ENCODE assay signal across 8 mouse cellular contexts in the genomic region with DNA sequence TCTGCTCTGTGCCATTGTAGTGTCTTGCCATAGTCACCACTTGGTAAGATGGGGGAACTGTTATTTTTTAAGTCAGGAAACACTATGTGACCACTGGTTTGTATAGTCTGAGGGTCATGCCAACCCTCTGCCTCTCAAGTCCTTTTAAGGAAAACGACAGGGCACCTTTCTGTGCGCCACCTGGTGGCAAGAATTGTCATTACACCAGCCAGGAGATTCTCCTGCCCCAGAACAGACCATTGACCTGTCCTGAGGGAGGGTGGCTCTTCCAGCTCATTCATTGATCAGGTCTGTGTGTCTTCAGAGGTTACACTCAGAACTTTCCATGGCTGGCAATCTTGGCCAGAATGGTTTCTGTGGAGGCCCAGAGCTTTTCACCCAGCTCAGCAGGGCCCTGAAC.
A peak's percentile ranks its signal among the peaks of the same experiment; 100 is the strongest.
DNase-seq lines count a peak whose midpoint lies in the region; ATAC-seq and TF ChIP-seq lines count a peak whose summit lies in the region.

No protein-coding gene starts in this region.

- intact Hi-C loops in gastrocnemius, postnatal 36 days (cut with DNase I): loop anchor here (2.0 to 10.0 kb wide), 2 partner anchors 222 to 298 kb away; partner anchors contain the start of gene Fam209

- no peaks in the 10 kb centered on the region for H3K27me3 ChIP-seq in testis, adult 2 months (ENCODE audit: control insufficient read depth, insufficient read depth, low read length)

- no peak for TF ChIP-seq POLR2A in testis, adult 2 months (IDR thresholded peaks at IDR 0.05; ENCODE audit: control insufficient read depth, low read depth, low read length)

- no peak overlapping the region for H3K27ac ChIP-seq in testis, adult 2 months (ENCODE audit: control insufficient read depth, insufficient read depth, low read depth, low read length)

- no peaks in the 10 kb centered on the region for H3K36me3 ChIP-seq in testis, adult 2 months (ENCODE audit: control insufficient read depth, insufficient read depth, low read length)

- H3K4me3 ChIP-seq in testis, adult 2 months (ENCODE audit: control insufficient read depth, low read depth, low read length): no peak overlapping the region

- H3K4me1 ChIP-seq in testis, adult 2 months (ENCODE audit: control insufficient read depth, insufficient read depth, low read length): peaks cover 14% of the 10 kb centered on the region

- peak; percentile 60 for DNase-seq in CD4-positive, CD25-positive, alpha-beta regulatory T cell, adult 2 months (ENCODE audit: low read depth, low spot score)
- peak; percentile 29 for DNase-seq in Muller cell, postnatal 12 days (ENCODE audit: inconsistent ontology term)
- DNase-seq in cerebellum, postnatal 36 days: peak; percentile 43 to 49
- DNase-seq in gastrocnemius, postnatal 36 days: peak; percentile 30 to 41
- peak; percentile 54 to 88 for DNase-seq in layer of hippocampus, postnatal 25 days (ENCODE audit: extremely low spot score in 1 of 2, low spot score in 1 of 2)
- DNase-seq in mesoderm, embryonic 11.5 days (ENCODE audit: low read depth, low spot score): peak; percentile 76

- ATAC-seq in CD4-positive, CD25-positive, alpha-beta regulatory T cell, adult 4 months: no peak

- peak; percentile 90; the same call in 1 of the 2 replicates for TF ChIP-seq CTCF in testis, adult 2 months (IDR thresholded peaks at IDR 0.05; ENCODE audit: control insufficient read depth, insufficient read depth, insufficient replicate concordance, low read depth, low read length)
